Mouse (Mus musculus) heart, embryonic 10.5 days (tissue): Measurements from ENCODE around the gene Tead1. TPM values are rescaled to one million over a fixed set of nuclear protein-coding genes. Genes with fewer than 3 reads are reported as not detected.
A peak's percentile ranks its signal among the peaks of the same experiment; 100 is the strongest.

Experiments used
- DNase-seq: peaks from one replicate; pipeline ENCODE4 v3.0.0-alpha.2; 2017; ENCODE audit warnings: low spot score
- H3K27ac ChIP-seq: fragments of 300-500 bp; sonication (generic); 2 replicates; pipeline ENCODE4 v1.5.1; 2016; ENCODE audit warnings: mild to moderate bottlenecking
- H3K27me3 ChIP-seq: fragments of 300-500 bp; sonication (generic); 2 replicates; pipeline ENCODE4 v1.6.1; 2016; ENCODE audit warnings: mild to moderate bottlenecking; ENCODE audit not compliant: poor library complexity, insufficient read depth, severe bottlenecking
- H3K36me3 ChIP-seq: fragments of 300-500 bp; sonication (generic); 2 replicates; pipeline ENCODE4 v1.6.1; 2016; ENCODE audit warnings: mild to moderate bottlenecking, moderate library complexity
- H3K4me1 ChIP-seq: fragments of 300-500 bp; sonication (generic); 2 replicates; pipeline ENCODE4 v1.6.1; 2016; ENCODE audit warnings: mild to moderate bottlenecking
- H3K4me3 ChIP-seq: fragments of 300-500 bp; sonication (generic); 2 replicates; pipeline ENCODE4 v1.5.1; 2016; ENCODE audit warnings: mild to moderate bottlenecking, moderate library complexity
- H3K9me3 ChIP-seq: fragments of 300-500 bp; sonication (generic); 2 replicates; pipeline ENCODE4 v1.6.1; 2016; ENCODE audit warnings: mild to moderate bottlenecking, moderate library complexity
- WGBS: fragments of 180-500 bp; shearing (Covaris S2); methylation state at CpG from one replicate; pipeline ENCODE4 v1.1.7; 2016; 5-methylcytosine and 5-hydroxymethylcytosine counted together
- polyA plus RNA-seq: library from polyadenylated mRNA; unstranded; fragments of >200 nt; fragmentation: Nextera tagmentation; extraction: Ambion mirVana; gene quantifications from 2 replicates; pipeline ENCODE4 v1.2.1, GENCODE M21; 2016

The Tead1 gene
- polyA plus RNA-seq, 1 experiment from 2014 or later: 19.7 TPM

DNA sequence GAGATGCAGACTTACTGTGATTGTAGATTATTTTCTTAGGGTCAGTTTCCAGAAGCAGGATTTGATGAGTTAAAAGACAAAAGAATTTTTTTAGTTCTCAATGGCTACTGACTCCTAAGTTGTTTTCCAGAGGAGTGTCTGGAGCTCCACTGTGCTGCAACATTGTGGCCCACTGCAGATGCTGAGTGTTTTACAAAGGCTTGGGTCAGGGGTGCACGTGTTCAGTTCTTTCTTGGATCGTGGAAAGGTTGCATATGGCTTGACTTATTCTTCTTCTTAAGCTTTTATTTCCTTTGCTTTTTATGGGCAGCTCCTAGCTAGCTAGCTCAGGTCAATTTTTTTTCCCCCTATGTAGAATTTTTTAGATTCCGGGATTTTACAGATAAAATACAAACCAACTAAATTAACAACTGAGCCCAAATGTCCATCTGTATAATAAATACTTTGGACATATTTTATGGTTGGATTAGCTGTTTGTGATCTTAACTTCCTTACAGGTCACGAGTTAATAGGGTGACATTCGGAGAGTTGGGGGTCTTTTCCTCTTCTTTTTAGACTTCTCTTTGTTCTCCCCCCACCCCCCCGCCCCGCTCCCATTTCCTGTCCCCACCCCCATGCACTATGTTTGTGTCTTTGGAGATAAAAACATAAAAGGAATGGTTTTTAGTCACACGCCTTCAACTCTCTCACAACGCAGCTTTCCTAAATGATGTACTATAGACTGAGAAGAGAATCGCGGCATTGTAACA is 40.5 kb downstream of the Tead1 start:
- DNase-seq: no peak
- H3K27ac ChIP-seq: peak overlapping the region; percentile 88
- 19% methylated on average over 11 of the region's 11 CpGs for WGBS

GRCm38 (mm10) chr7:112720143-112720988 is 41.2 kb downstream of the Tead1 start:
- WGBS: 11% methylated on average over 23 of the region's 23 CpGs
- DNase-seq: peak; percentile 84
- Histone ChIP-seq H3K4me1 (peaks cover 99% of the 10 kb centered on the region), H3K9me3 (no peaks in the 10 kb centered on the region), H3K4me3 (peak overlapping the region; percentile 42), H3K27ac (peak overlapping the region; percentile 88), H3K27me3 (no peaks in the 10 kb centered on the region), H3K36me3 (no peaks in the 10 kb centered on the region)

More for the DNA sequence above, 40.5 kb downstream of the Tead1 start:
- Histone ChIP-seq H3K36me3 (no peaks in the 10 kb centered on the region), H3K4me3 (peak overlapping the region; percentile 42; the same call in 1 of the 2 replicates), H3K4me1 (peaks cover 96% of the 10 kb centered on the region), H3K27me3 (no peaks in the 10 kb centered on the region), H3K9me3 (no peaks in the 10 kb centered on the region)

DNA sequence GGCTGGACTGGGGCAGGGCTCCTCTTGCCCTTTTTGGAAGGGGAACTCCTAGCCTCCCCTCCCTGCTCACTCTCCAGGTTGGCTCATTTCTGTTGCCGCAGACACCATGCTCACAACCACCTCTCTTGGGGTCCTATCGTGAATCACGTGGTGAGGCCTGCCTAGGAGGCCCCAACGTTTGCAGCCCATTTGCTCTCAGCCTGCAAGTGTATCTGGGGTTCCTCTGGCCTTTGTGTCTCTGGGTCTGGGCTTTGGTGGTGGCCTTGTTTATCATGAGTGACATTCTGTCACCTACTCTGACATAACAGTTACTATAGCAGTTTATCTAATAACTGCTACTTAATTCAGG is 41.8 kb downstream of the Tead1 start:
- peak overlapping the region; percentile 42 for H3K4me3 ChIP-seq
- H3K27ac ChIP-seq: peak overlapping the region; percentile 88
- WGBS: 17% methylated on average over 4 of the region's 4 CpGs
- no peak for DNase-seq
- no peaks in the 10 kb centered on the region for H3K27me3 ChIP-seq
- no peaks in the 10 kb centered on the region for H3K9me3 ChIP-seq
- H3K36me3 ChIP-seq: no peaks in the 10 kb centered on the region
- H3K4me1 ChIP-seq: peaks cover 100% of the 10 kb centered on the region

- Histone ChIP-seq H3K27ac (peak overlapping the region; percentile 23; the same call in 1 of the 2 replicates), H3K4me1 (peaks cover 98% of the 10 kb centered on the region), H3K27me3 (no peaks in the 10 kb centered on the region), H3K9me3 (no peaks in the 10 kb centered on the region), H3K4me3 (no peak overlapping the region), H3K36me3 (no peaks in the 10 kb centered on the region)
- WGBS: 49% methylated on average over 4 of the region's 4 CpGs
- DNase-seq: no peak
Measured at GRCm38 (mm10) chr7:112721859-112722258, 42.7 kb downstream of the Tead1 start.

GRCm38 (mm10) chr7:112728399-112728798 is 49.3 kb downstream of the Tead1 start:
- Histone ChIP-seq H3K4me1 (peaks cover 96% of the 10 kb centered on the region), H3K27ac (peak overlapping the region; percentile 69)
- 77% methylated on average over 2 of the region's 2 CpGs for WGBS

DNA sequence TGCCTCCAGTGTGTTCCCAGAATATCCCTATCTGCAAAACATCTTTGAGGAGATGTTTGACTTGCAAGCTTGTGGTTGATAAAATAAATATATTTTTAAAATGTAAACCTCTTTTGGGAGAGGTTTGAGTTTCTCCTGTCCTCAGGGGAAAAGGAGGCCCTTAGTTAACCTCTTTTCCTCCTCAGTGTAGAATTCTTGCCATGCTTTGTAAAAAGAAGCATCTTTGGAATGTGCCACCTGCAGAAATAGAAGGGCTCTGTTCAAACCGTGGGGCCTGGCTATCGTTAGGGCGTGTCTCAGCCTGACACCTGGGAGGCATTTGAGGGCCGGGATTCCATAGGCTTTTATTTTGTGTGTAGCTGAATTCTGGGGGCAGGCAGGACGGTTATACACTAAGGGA is 51.1 kb downstream of the Tead1 start:
- Histone ChIP-seq H3K9me3 (no peaks in the 10 kb centered on the region), H3K4me1 (peaks cover 86% of the 10 kb centered on the region), H3K27me3 (no peaks in the 10 kb centered on the region), H3K27ac (peak overlapping the region; percentile 53; the same call in 1 of the 2 replicates), H3K36me3 (no peaks in the 10 kb centered on the region), H3K4me3 (no peak overlapping the region)
- no peak for DNase-seq
- 40% methylated on average over 5 of the region's 5 CpGs for WGBS

More at GRCm38 (mm10) chr7:112728399-112728798, 49.3 kb downstream of the Tead1 start:
- Histone ChIP-seq H3K27me3 (no peaks in the 10 kb centered on the region), H3K9me3 (no peaks in the 10 kb centered on the region), H3K36me3 (no peaks in the 10 kb centered on the region), H3K4me3 (no peak overlapping the region)
- DNase-seq: no peak

- no peaks in the 10 kb centered on the region for H3K9me3 ChIP-seq
- H3K27me3 ChIP-seq: no peaks in the 10 kb centered on the region
- no peak for DNase-seq
- WGBS: 81% methylated on average over 8 of the region's 8 CpGs
- H3K4me1 ChIP-seq: peaks cover 82% of the 10 kb centered on the region
- peak overlapping the region; percentile 65; the same call in 1 of the 2 replicates for H3K27ac ChIP-seq
- no peak overlapping the region for H3K4me3 ChIP-seq
- H3K36me3 ChIP-seq: no peaks in the 10 kb centered on the region
Measured at GRCm38 (mm10) chr7:112731584-112731983, 52.5 kb downstream of the Tead1 start.

DNA sequence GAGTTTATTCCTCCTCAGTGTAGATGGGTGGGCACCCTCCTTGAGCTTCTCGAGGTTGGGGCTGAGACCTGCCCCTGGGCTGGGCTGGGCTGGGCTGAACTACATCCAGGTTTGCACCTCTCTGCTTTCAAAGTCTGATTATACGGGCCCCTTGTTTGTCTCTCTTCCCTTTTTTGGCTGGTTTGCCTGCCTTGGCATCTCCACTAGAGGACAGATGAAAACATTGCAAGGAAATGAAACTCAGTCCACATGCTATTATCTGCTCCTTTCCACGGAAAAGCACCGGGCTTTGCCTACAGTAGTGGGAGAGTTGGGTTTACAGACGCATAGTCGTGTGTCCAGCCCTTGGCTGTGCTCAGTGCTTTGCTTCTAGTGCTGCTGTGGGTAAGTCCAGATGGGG is 60.1 kb downstream of the Tead1 start:
- H3K27ac ChIP-seq: peak overlapping the region; percentile 60
- DNase-seq: no peak
- H3K27me3 ChIP-seq: no peaks in the 10 kb centered on the region
- no peaks in the 10 kb centered on the region for H3K36me3 ChIP-seq
- no peak overlapping the region for H3K4me3 ChIP-seq
- WGBS: 58% methylated on average over 6 of the region's 6 CpGs
- H3K4me1 ChIP-seq: peaks cover 83% of the 10 kb centered on the region
- no peaks in the 10 kb centered on the region for H3K9me3 ChIP-seq

DNA sequence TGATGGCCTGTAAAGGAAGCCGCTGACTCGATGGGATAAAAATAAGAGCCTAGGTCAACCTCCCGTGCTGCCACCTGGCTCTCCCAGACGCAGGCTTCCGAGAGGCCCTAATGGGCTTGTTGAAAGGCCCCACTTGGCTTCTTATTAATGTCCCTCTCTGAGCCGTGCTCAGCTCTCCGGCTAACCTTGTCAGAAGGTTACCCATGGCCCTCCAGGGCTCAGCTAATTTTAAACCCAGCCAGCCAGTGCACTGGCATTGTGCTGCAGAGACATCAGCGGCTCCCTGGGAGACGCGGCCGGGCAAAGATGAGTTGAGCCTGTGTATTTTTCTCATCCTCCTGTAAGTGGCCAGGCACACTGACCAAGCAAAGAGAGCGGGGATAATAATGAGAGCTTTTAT is 62.7 kb downstream of the Tead1 start:
- Histone ChIP-seq H3K9me3 (no peaks in the 10 kb centered on the region), H3K4me1 (peaks cover 95% of the 10 kb centered on the region), H3K4me3 (peak overlapping the region; percentile 50), H3K27me3 (no peaks in the 10 kb centered on the region), H3K36me3 (no peaks in the 10 kb centered on the region), H3K27ac (peak overlapping the region; percentile 87)
- DNase-seq: peak; percentile 91
- 27% methylated on average over 12 of the region's 12 CpGs for WGBS

- Histone ChIP-seq H3K9me3 (no peaks in the 10 kb centered on the region), H3K36me3 (no peaks in the 10 kb centered on the region), H3K4me3 (peak overlapping the region; percentile 50), H3K4me1 (peaks cover 92% of the 10 kb centered on the region), H3K27ac (peak overlapping the region; percentile 87), H3K27me3 (no peaks in the 10 kb centered on the region)
- no peak for DNase-seq
- 27% methylated on average over 7 of the region's 7 CpGs for WGBS
Measured at GRCm38 (mm10) chr7:112743063-112743462, 63.9 kb downstream of the Tead1 start.

DNA sequence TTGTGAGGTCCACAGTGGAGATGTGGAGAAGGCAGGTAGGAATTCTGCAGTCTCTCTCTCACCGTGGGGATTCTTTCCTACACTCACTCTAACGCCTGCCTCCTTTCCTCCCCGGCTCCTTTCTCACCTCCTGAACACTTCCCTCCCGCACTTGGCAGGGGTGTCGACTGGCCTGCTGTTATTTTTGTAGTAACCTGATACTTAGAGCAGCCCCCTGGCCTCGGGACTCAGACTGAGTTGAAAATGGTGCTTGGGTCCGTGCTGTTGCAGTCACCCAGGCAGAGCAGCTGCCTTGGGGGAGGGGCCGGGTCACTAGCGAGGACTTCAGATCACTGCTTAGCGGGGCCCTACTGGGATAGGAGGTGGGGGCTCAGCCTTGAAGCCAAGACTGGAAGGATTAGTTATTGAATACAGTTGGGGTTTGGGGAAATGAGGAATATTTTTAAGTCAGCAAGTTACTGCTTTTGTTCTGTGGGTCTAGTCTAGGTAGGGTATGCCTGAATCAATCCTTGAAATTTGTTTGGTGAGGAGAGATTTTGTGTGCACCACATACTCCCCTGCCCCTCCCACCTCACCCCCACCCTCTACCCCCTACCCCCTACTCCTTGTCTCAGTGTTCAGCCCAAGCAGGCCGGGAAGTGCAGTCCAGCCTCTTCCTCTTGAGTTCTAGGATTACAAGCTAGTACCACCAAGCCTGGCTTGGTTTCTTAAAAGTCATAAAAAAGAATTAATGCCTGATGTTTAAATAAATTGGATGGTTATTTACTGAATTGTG is 64.7 kb downstream of the Tead1 start:
- peaks cover 92% of the 10 kb centered on the region for H3K4me1 ChIP-seq
- peak; percentile 92 for DNase-seq
- 3% methylated on average over 11 of the region's 11 CpGs for WGBS

DNA sequence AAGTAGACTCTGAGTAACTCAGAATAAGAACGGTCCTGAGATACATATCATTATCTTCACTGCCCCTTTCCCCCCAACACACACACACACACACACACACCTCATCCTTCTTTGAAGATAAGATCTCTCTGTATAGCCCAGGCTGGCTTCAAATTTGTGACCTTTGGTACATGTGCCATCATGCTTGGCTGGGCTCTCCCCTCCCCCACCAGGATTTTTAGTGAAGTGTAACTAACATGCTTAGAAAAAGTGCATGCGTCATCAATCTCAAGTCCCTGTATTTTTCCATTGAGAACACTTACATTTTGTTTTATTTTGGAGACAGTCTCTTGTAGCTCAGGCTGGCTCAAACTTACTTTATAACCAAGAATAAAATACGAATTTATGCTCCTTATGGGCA is 68.1 kb downstream of the Tead1 start:
- no peaks in the 10 kb centered on the region for H3K27me3 ChIP-seq
- DNase-seq: no peak
- H3K36me3 ChIP-seq: peaks cover 9% of the 10 kb centered on the region; the same call in 1 of the 2 replicates
- no peak overlapping the region for H3K4me3 ChIP-seq
- H3K27ac ChIP-seq: no peak overlapping the region
- WGBS: 77% methylated on average over 3 of the region's 3 CpGs
- peaks cover 80% of the 10 kb centered on the region for H3K4me1 ChIP-seq
- H3K9me3 ChIP-seq: no peaks in the 10 kb centered on the region

More for the DNA sequence above, 64.7 kb downstream of the Tead1 start:
- no peaks in the 10 kb centered on the region for H3K9me3 ChIP-seq
- peak overlapping the region; percentile 87 for H3K27ac ChIP-seq
- no peaks in the 10 kb centered on the region for H3K36me3 ChIP-seq
- H3K27me3 ChIP-seq: no peaks in the 10 kb centered on the region
- peak overlapping the region; percentile 50 for H3K4me3 ChIP-seq
